Mouse (Mus musculus) cerebellum, adult 11 months (tissue): ENCODE data around the gene Ephb1.

Source experiments
- DNase-seq: peaks from one replicate; pipeline ENCODE4 v3.0.0; 2022

Ephb1 gene

GRCm38 (mm10) chr9:102354561-102354973, at the start of gene Ephb1:
Ephb1 (minus strand) TSS chr9:102354693.
- peak; percentile 91 for DNase-seq

- DNase-seq = peak; percentile 44
Measured at GRCm38 (mm10) chr9:102403086-102404021, 48.9 kb upstream of the Ephb1 start.

GRCm38 (mm10) chr9:102402671-102403070, 48.2 kb upstream of the Ephb1 start:
- no peak for DNase-seq

- no peak for DNase-seq
Measured at GRCm38 (mm10) chr9:102388266-102388665, 33.8 kb upstream of the Ephb1 start.

- DNase-seq = no peak
Measured at GRCm38 (mm10) chr9:102386816-102387215, 32.3 kb upstream of the Ephb1 start.

- no peak for DNase-seq
Measured at GRCm38 (mm10) chr9:102380235-102380634, 25.7 kb upstream of the Ephb1 start.

- DNase-seq = no peak
Measured at GRCm38 (mm10) chr9:102374661-102375060, 20.2 kb upstream of the Ephb1 start.

- DNase-seq = no peak
Measured at GRCm38 (mm10) chr9:102373886-102374285, 19.4 kb upstream of the Ephb1 start.

GRCm38 (mm10) chr9:102371936-102372335, 17.4 kb upstream of the Ephb1 start:
- DNase-seq = no peak

- DNase-seq = no peak
Measured at GRCm38 (mm10) chr9:102371036-102371770, 16.7 kb upstream of the Ephb1 start.

GRCm38 (mm10) chr9:102370141-102370540, 15.6 kb upstream of the Ephb1 start:
- no peak for DNase-seq

- DNase-seq = no peak
Measured at GRCm38 (mm10) chr9:102369141-102369540, 14.6 kb upstream of the Ephb1 start.

GRCm38 (mm10) chr9:102367796-102368195, 13.3 kb upstream of the Ephb1 start:
- no peak for DNase-seq

GRCm38 (mm10) chr9:102365536-102365935, 11.0 kb upstream of the Ephb1 start:
- no peak for DNase-seq

GRCm38 (mm10) chr9:102359311-102359710, 4.8 kb upstream of the Ephb1 start:
- DNase-seq = no peak

- DNase-seq = no peak
Measured at GRCm38 (mm10) chr9:102358711-102359110, 4.2 kb upstream of the Ephb1 start.

- no peak for DNase-seq
Measured at GRCm38 (mm10) chr9:102358011-102358410, 3.5 kb upstream of the Ephb1 start.

GRCm38 (mm10) chr9:102356516-102356915, 2.0 kb upstream of the Ephb1 start:
- DNase-seq = no peak

- DNase-seq = no peak
Measured at GRCm38 (mm10) chr9:102355726-102356125, 1.2 kb upstream of the Ephb1 start.

GRCm38 (mm10) chr9:102353636-102354491, 629 bp downstream of the Ephb1 start:
- DNase-seq = peak; percentile 42

GRCm38 (mm10) chr9:102353056-102353635, 1.3 kb downstream of the Ephb1 start:
- no peak for DNase-seq
